Mouse (Mus musculus) hindbrain, embryonic 12.5 days (tissue): ENCODE measurements around the gene Rps19bp1. TPM values are rescaled to one million over a fixed set of nuclear protein-coding genes. Genes with fewer than 3 reads are reported as not detected.
A peak's percentile ranks its signal among the peaks of the same experiment; 100 is the strongest.

Experiments used
- ATAC-seq: fragments of 200-750 bp; cut with Nextera tagmentation; 2 replicates; pipeline ENCODE4 v1.8.0; 2017; ENCODE audit warnings: moderate TSS enrichment; ENCODE audit not compliant: low FRiP score
- H3K27ac ChIP-seq: fragments of 300-500 bp; sonication (generic); 2 replicates; pipeline ENCODE4 v1.5.1; 2016; ENCODE audit warnings: mild to moderate bottlenecking
- H3K27me3 ChIP-seq: fragments of 300-500 bp; sonication (generic); 2 replicates; pipeline ENCODE4 v1.6.1; 2016; ENCODE audit warnings: mild to moderate bottlenecking
- H3K36me3 ChIP-seq: fragments of 300-500 bp; sonication (generic); 2 replicates; pipeline ENCODE4 v1.6.1; 2016; ENCODE audit warnings: mild to moderate bottlenecking
- H3K4me1 ChIP-seq: fragments of 300-500 bp; sonication (generic); 2 replicates; pipeline ENCODE4 v1.6.1; 2016
- H3K4me2 ChIP-seq: fragments of 300-500 bp; sonication (generic); replicated peaks from 2 replicates; pipeline ENCODE4 v1.6.1; 2016; ENCODE audit warnings: mild to moderate bottlenecking
- H3K4me3 ChIP-seq: fragments of 300-500 bp; sonication (generic); 2 replicates; pipeline ENCODE4 v1.5.1; 2016; ENCODE audit warnings: mild to moderate bottlenecking
- H3K9ac ChIP-seq: fragments of 300-500 bp; sonication (generic); 2 replicates; pipeline ENCODE4 v1.6.1; 2016; ENCODE audit warnings: mild to moderate bottlenecking, moderate library complexity
- H3K9me3 ChIP-seq: fragments of 300-500 bp; sonication (generic); replicated peaks from 2 replicates; pipeline ENCODE4 v1.6.1; 2016; ENCODE audit warnings: mild to moderate bottlenecking
- WGBS: fragments of 180-500 bp; shearing (Covaris S2); methylation state at CpG from one replicate; pipeline ENCODE4 v1.1.7; 2016; 5-methylcytosine and 5-hydroxymethylcytosine counted together
- polyA plus RNA-seq: library from polyadenylated mRNA; unstranded; fragments of >200 nt; fragmentation: Nextera tagmentation; extraction: Ambion mirVana; gene quantifications from 2 replicates; pipeline ENCODE4 v1.2.1, GENCODE M21; 2016

Gene Rps19bp1
- polyA plus RNA-seq, 1 experiment from 2014 or later = 59.9 TPM

DNA sequence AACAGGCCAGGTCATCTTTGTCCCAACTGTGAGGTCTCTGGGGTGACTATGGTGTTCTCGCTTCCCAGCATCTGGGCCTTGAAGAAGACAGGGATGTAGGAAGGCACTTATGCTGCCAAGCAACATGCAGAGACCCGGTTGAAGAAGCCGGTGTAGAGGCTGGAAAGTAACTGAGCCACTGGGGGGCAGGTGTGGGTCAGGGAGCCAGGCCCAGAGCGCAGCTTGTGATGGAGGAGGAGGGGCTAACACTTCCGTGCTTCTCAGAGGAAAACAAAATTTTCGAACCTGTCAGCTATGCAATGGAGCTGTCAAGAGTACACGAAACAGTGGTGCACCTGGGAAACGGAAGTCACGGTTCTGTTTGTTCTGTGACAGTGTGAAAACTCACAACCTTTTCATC lies 13.0 kb upstream of the Rps19bp1 start:
- Histone ChIP-seq H3K4me3 (no peak overlapping the region), H3K9ac (no peak overlapping the region), H3K4me2 (no peak overlapping the region), H3K4me1 (peaks cover 10% of the 10 kb centered on the region; the same call in 1 of the 2 replicates), H3K27ac (no peak overlapping the region), H3K9me3 (no peaks in the 10 kb centered on the region), H3K27me3 (peaks cover 45% of the 10 kb centered on the region), H3K36me3 (no peaks in the 10 kb centered on the region)
- 45% methylated on average over 9 of the region's 9 CpGs for WGBS
- ATAC-seq = no peak

DNA sequence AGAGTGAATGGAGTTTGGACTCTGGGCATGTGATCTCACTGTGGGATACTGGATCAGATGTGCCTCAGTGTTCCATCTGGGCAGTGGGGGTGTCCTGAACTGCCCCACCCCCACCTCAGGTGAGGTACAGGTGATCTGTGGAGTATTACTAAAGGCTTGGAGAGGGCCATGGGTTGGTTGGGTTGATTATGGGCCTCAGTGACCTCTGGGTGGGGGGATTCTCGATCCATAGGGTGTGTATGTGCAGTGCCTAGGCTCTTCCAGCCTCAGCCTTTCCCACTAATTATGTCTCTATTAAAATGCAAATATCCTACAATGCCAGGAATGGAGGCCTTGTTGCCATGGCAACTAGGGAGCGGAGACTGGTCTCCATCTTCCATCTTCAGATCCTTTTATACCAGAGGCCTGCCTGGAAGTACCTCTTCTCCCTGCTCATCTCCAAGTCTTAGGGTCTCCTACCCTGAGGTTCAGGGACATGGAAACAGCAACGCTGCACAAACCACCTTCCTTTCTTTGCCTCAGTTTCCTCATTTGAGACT lies 7.8 kb upstream of the Rps19bp1 start:
- ATAC-seq = no peak
- Histone ChIP-seq H3K9ac (no peak overlapping the region), H3K4me2 (no peak overlapping the region), H3K9me3 (no peaks in the 10 kb centered on the region), H3K27me3 (peaks cover 16% of the 10 kb centered on the region), H3K4me3 (no peak overlapping the region), H3K4me1 (peaks cover 7% of the 10 kb centered on the region; the same call in 1 of the 2 replicates), H3K36me3 (no peaks in the 10 kb centered on the region), H3K27ac (no peak overlapping the region)
- WGBS = 46% methylated on average over 3 of the region's 3 CpGs

DNA sequence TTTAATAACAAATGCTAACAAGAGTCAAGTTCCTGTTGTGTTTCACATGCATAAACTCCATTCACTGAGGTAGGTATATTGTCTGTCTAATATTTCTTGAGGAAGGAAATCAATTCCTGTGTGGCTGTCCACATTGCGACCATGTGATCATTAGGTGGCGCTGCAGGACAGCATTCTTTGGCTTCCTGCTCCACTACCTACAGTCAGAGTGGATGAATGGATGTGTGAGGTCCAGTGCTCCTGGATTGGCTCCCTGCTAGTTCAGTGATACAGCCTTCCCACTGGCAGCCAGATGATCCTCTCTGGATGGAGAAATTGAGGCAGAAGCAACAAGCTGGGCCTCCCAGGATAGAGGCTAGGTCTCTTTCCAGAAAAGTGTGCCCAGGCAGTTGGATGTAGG lies 2.2 kb upstream of the Rps19bp1 start:
- H3K9me3 ChIP-seq = no peaks in the 10 kb centered on the region
- ATAC-seq = 0 out of 2 replicates have a peak, but pooled peaks have one; percentile 29
- no peaks in the 10 kb centered on the region for H3K36me3 ChIP-seq
- H3K4me3 ChIP-seq = no peak overlapping the region
- WGBS = 0% methylated on average over 2 of the region's 2 CpGs
- no peak overlapping the region for H3K27ac ChIP-seq
- no peaks in the 10 kb centered on the region for H3K27me3 ChIP-seq
- no peak overlapping the region for H3K9ac ChIP-seq
- no peak overlapping the region for H3K4me2 ChIP-seq
- H3K4me1 ChIP-seq = peaks cover 13% of the 10 kb centered on the region

DNA sequence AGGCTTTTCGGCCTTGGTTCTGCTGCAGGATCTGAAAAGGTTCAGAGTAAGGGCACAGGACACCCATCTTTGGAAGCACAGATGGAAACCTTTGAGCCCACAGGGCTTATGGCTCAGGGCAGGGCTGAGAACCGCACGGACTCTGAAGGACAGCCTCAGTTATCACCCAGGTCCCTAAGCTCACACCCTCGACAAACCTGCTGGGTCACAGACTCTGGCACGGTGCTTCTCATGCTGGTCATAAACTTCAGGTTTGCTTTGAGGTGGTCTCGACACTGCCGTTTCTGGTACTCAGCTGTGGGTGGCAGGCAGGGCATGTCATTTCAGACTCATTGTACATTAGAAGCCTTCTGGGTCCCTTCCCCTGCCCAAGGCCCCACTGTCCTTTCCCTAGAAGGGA lies 3.0 kb downstream of the Rps19bp1 start:
- Histone ChIP-seq H3K4me2 (no peak overlapping the region), H3K4me1 (peaks cover 39% of the 10 kb centered on the region), H3K9me3 (no peaks in the 10 kb centered on the region), H3K36me3 (peaks cover 44% of the 10 kb centered on the region), H3K4me3 (no peak overlapping the region), H3K27me3 (no peaks in the 10 kb centered on the region), H3K9ac (no peak overlapping the region), H3K27ac (no peak overlapping the region)
- no peak for ATAC-seq
- 86% methylated on average over 7 of the region's 7 CpGs for WGBS

DNA sequence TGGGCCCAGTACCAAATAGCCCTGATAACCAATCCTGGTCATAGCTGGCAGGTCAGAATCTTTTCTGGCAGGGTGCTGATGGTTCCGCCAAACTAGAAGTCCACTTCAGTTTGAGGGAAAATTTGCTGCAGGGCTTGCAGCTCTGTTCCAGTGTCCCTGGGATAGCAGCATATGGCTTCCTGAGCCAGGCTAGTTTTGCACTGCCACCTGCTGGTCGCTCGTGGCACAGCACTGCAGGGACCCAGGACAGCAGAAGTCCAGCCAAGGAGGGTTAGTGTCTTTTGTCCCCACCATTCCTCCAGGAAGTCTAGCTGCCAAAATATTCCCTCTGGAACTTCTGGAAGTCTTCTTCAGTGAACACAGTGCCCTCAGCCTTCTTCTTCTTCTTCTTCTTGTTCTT lies 3.4 kb downstream of the Rps19bp1 start:
- H3K4me2 ChIP-seq = no peak overlapping the region
- 0 out of 2 replicates have a peak overlapping the region, but pooled peaks have one; percentile 13 for H3K27ac ChIP-seq
- ATAC-seq = no peak
- H3K9me3 ChIP-seq = no peaks in the 10 kb centered on the region
- H3K4me1 ChIP-seq = peaks cover 39% of the 10 kb centered on the region
- no peak overlapping the region for H3K9ac ChIP-seq
- no peaks in the 10 kb centered on the region for H3K27me3 ChIP-seq
- no peak overlapping the region for H3K4me3 ChIP-seq
- peaks cover 44% of the 10 kb centered on the region for H3K36me3 ChIP-seq
- WGBS = 22% methylated on average over 3 of the region's 3 CpGs

DNA sequence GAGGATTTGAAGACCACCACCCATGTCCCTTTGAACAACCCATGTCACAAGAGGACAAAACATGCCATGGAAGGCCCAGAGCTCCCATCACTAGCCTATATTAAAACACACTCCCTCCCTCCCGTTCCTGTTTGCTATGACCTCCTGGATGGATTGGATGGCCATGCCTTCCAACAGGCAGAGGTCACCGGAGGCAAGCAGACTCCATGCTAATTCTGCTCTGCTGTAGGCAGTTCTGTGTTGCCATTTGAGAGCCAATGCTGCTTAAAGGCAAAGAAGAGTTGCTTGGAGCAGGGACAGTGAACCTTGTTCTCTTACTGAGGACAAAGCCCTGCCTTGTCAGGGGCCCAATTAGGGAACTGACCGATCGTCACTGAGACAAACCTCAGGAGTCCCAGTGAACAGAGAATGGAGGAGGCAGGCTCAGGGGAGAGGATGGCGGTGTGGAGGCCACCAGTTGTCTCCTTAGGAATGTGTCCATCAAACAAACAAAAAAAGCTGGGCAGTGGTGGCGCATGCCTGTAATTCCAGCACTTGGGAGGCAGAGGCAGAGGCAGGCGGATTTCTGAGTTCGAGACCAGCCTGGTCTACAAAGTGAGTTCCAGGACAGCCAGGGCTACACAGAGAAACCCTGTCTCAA lies 4.6 kb downstream of the Rps19bp1 start:
- WGBS = 61% methylated on average over 8 of the region's 8 CpGs
- H3K9ac ChIP-seq = peak overlapping the region; percentile 32; the same call in 1 of the 2 replicates
- H3K4me2 ChIP-seq = no peak overlapping the region
- peak overlapping the region; percentile 40; the same call in 1 of the 2 replicates for H3K27ac ChIP-seq
- peaks cover 40% of the 10 kb centered on the region for H3K4me1 ChIP-seq
- no peaks in the 10 kb centered on the region for H3K27me3 ChIP-seq
- no peaks in the 10 kb centered on the region for H3K9me3 ChIP-seq
- no peak overlapping the region for H3K4me3 ChIP-seq
- ATAC-seq = no peak
- H3K36me3 ChIP-seq = peaks cover 44% of the 10 kb centered on the region

DNA sequence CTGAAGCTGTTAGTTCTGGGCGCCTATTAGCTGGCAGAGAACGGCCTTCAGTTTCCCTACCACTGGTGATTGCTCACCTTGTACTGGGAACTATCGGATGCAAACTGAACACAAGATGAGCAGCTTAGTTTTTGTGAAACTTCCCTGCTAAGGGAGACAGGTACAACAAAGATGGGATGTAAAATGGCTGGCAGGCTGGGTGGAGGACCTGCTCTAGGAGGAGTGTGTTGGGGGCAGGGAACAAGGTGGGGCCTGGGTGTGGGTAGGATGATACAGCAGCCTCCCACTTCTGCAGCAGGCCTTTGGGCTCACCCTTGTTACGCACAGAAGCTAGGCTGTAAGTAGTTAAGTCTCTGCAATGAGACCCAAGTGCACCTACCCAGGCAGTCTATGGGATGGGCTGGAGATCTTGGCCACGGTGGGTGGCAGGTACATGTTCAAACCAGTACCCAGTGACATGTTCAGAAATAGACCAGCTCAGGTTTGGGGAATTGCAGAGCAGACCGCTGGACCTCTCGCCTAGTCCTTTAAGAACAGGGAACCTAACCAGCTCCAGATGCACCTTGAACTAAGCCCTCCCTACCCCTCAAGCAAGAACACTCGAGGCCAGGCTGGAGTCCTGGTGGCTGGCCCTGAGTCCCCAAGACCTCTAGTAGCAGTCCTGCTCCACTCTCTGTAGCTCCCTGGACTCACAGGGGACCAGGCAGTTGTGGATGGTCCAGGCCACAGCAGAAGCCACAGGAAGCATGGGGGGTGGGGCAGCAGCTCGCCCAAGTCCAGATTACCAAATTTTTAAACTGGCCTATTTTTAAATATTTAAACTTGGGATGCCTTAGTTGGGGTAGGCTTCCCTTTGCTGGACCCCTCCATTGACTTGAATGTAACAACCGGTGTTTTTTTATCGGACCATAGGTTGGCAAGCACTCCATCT lies 5.6 kb downstream of the Rps19bp1 start:
- Histone ChIP-seq H3K9ac (peak overlapping the region; percentile 2; the same call in 1 of the 2 replicates), H3K4me2 (no peak overlapping the region; the same call in 1 of the 2 replicates), H3K4me3 (no peak overlapping the region), H3K9me3 (no peaks in the 10 kb centered on the region), H3K27ac (peak overlapping the region; percentile 55), H3K27me3 (no peaks in the 10 kb centered on the region), H3K36me3 (peaks cover 44% of the 10 kb centered on the region), H3K4me1 (peaks cover 44% of the 10 kb centered on the region)
- WGBS = 65% methylated on average over 11 of the region's 11 CpGs
- no peak for ATAC-seq

DNA sequence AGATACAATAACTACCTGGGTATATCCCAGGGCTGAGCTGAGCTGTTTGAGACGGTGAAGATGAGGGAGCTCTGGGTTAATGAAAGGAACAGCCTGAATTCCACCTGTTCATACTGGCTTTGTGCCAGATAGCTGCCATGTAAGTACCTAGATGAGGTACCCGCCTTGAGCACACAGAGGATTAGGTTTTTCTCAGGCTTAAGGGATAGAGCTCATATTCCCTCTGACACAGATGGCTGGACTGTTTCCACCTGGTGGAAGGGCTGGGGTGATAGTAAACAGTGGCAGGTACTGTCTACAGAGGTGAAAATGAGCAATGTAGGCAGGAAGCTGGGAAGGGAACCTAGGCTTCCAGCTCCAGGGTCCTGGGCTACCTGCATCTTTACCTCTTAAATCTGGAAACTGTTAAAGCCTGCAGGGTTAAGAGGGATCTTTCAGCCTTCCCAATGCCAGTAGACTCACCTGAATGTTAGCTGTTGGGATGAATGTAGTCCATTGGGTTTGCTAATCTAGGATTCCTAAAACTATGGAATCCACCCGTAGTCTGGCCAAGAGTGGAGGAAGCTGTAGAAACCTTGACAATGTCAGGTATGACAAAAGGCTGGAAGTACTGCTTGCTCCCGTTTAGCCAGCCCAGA lies 6.4 kb downstream of the Rps19bp1 start:
- Histone ChIP-seq H3K36me3 (peaks cover 44% of the 10 kb centered on the region), H3K27me3 (no peaks in the 10 kb centered on the region), H3K9me3 (no peaks in the 10 kb centered on the region), H3K4me3 (peak overlapping the region; percentile 100; the same call in 1 of the 2 replicates), H3K27ac (peak overlapping the region; percentile 99; the same call in 1 of the 2 replicates), H3K9ac (peak overlapping the region; percentile 100), H3K4me1 (peaks cover 40% of the 10 kb centered on the region), H3K4me2 (peak overlapping the region; percentile 92)
- ATAC-seq = no peak
- WGBS = 37% methylated on average over 4 of the region's 4 CpGs

DNA sequence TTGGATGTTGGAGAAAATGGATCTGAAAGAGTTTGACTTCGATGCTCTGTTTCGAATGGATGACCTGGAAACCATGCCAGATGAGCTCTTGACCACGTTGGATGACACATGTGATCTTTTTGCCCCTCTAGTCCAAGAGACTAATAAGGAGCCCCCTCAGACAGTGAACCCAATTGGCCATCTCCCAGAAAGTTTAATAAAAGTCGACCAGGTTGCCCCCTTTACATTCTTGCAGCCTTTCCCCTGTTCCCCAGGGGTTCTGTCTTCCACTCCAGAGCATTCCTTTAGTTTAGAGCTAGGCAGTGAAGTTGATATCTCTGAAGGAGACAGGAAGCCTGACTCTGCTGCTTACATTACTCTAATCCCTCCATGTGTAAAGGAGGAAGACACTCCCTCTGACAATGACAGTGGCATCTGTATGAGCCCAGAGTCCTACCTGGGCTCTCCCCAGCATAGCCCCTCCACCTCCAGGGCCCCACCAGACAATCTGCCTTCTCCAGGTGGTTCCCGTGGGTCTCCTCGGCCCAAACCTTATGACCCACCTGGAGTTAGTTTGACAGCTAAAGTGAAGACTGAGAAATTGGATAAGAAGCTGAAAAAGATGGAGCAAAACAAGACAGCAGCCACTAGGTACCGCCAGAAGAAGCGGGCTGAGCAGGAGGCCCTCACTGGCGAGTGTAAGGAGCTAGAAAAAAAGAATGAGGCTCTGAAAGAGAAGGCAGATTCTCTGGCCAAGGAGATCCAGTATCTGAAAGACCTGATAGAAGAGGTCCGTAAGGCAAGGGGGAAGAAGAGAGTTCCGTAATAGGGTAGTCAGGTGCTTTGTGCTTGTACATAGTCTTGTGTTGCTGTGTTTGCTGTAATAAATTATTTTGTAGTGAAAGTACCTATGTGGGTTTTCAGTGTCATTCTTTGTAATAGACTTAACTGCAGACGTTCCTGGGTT lies 7.2 kb downstream of the Rps19bp1 start:
- H3K4me1 ChIP-seq = peaks cover 40% of the 10 kb centered on the region

DNA sequence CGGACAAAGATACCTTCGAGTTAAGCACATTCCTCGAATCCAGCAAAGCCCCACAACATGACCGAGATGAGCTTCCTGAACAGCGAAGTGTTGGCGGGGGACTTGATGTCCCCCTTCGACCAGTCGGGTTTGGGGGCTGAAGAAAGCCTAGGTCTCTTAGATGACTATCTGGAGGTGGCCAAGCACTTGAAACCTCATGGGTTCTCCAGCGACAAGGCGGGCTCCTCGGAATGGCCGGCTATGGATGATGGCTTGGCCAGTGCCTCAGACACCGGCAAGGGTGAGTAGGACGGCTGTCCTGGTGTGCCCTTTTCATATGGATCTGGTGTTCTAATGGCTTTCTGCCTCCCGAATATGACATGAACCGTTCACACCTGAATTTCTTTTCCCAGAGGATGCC lies 7.9 kb downstream of the Rps19bp1 start:
- H3K27ac ChIP-seq = peak overlapping the region; percentile 99
- no peaks in the 10 kb centered on the region for H3K9me3 ChIP-seq
- H3K9ac ChIP-seq = peak overlapping the region; percentile 100
- peaks cover 40% of the 10 kb centered on the region for H3K4me1 ChIP-seq
- peak overlapping the region; percentile 92 for H3K4me2 ChIP-seq
- H3K4me3 ChIP-seq = peak overlapping the region; percentile 100
- no peak for ATAC-seq
- WGBS = 12% methylated on average over 16 of the region's 16 CpGs
- H3K27me3 ChIP-seq = no peaks in the 10 kb centered on the region
- peaks cover 55% of the 10 kb centered on the region for H3K36me3 ChIP-seq

More for the DNA sequence above, 7.2 kb downstream of the Rps19bp1 start:
- no peaks in the 10 kb centered on the region for H3K9me3 ChIP-seq
- peak overlapping the region; percentile 100 for H3K9ac ChIP-seq
- peak overlapping the region; percentile 92 for H3K4me2 ChIP-seq
- no peaks in the 10 kb centered on the region for H3K27me3 ChIP-seq
- H3K4me3 ChIP-seq = peak overlapping the region; percentile 100
- WGBS = 67% methylated on average over 12 of the region's 12 CpGs
- peak overlapping the region; percentile 99 for H3K27ac ChIP-seq
- peaks cover 48% of the 10 kb centered on the region for H3K36me3 ChIP-seq
- no peak for ATAC-seq

DNA sequence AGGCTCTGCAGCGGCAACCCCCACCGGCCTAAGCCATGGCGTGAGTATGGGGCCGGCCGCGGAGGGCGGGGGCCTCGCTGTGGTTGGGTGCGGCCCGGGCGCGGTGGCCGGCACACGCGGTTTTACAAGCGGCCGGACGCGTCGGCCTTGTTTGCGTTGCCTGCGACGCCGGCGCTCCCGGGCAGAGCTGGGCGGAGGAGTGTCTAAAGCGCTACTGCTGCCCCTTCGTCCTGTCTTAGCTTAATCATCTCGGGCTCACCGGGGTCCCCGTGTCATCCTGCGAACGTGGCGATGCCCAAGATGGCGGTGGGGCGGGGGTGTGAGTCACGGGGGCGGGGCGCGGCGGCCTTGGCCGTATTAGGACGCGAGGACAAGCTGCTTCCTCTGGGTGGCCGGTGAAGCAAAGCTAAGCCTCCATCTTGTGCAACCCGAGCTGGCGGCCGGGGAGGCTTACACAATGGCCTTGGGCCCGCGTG lies 8.4 kb downstream of the Rps19bp1 start:
- ATAC-seq = peak; percentile 42
- H3K4me1 ChIP-seq = peaks cover 40% of the 10 kb centered on the region
- under 1% methylated on average over 40 of the region's 51 CpGs for WGBS

More for the DNA sequence above, 8.4 kb downstream of the Rps19bp1 start:
- Histone ChIP-seq H3K9ac (peak overlapping the region; percentile 100), H3K27me3 (no peaks in the 10 kb centered on the region), H3K4me2 (peak overlapping the region; percentile 92), H3K4me3 (peak overlapping the region; percentile 100), H3K9me3 (no peaks in the 10 kb centered on the region), H3K27ac (peak overlapping the region; percentile 99), H3K36me3 (peaks cover 55% of the 10 kb centered on the region)
